ENCODE assay signal across 11 mouse cellular contexts in the genomic region with DNA sequence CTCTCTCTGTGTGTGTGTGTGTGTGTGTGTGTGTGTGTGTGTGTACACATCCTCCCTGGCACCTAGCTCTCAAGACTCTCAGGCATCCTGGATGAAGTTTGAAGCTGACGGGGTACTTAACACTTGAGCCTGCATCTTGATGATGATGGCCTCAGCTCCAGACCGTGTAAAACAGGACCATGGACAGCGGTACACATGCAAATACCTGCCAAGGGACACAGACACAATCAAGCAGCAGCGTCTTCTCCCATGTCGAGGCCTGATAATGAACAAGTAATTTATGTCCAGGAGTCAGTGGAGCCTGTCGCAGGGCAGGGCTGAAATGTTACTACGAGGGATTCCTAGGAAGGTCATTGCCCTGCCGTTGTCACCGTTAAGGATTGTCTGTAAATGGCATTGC.
DNase-seq lines count a peak whose midpoint lies in the region; ATAC-seq and TF ChIP-seq lines count a peak whose summit lies in the region.
"Had no signal": no experiment of that assay in that cellular context is flagged by ENCODE, and none has a peak within 500 bp of the region (broad histone marks: within the 10 kb centered on the region; RNA-seq: fewer than 3 reads in every experiment).

No protein-coding gene starts in this region.

- H3K36me3 ChIP-seq in hindbrain, postnatal 0 days (ENCODE audit: insufficient read depth, low read length) = no peaks in the 10 kb centered on the region

- peak; percentile 14 to 32 for DNase-seq in heart, postnatal 10 days
- DNase-seq in heart, postnatal 36 days = no peak
- peak; percentile 12 for DNase-seq in thymus, postnatal 4 days
- DNase-seq in thymus, postnatal 14 days = no peak
- DNase-seq in forelimb bud, embryonic 11.5 days (ENCODE audit: low read depth, low spot score) = peak; percentile 70
- DNase-seq in layer of hippocampus, postnatal 10 days (ENCODE audit: low spot score in 2 of 2) = no peak
- no peak for DNase-seq in right cerebral cortex, adult 18-20 months
- no peak for DNase-seq in hindbrain, postnatal 0 days (ENCODE audit: low spot score)
- DNase-seq: gastrocnemius, adult 2 months; lung, adult 2 months; thymus, adult 18-20 months had no signal

- H3K9ac ChIP-seq in hindbrain, postnatal 0 days (replicated peaks; ENCODE audit: low read length) = no peak overlapping the region

- no peak overlapping the region for H3K4me3 ChIP-seq in hindbrain, postnatal 0 days (ENCODE audit: low read length)
- H3K4me3 ChIP-seq: gastrocnemius, adult 2 months had no signal

- H3K27ac ChIP-seq in hindbrain, postnatal 0 days = no peak overlapping the region
- H3K27ac ChIP-seq: gastrocnemius, adult 2 months had no signal

- H3K4me2 ChIP-seq in hindbrain, postnatal 0 days (ENCODE audit: low read depth, low read length) = no peak overlapping the region

- H3K27me3 ChIP-seq in hindbrain, postnatal 0 days (ENCODE audit: insufficient read depth, low read length) = no peaks in the 10 kb centered on the region

- H3K9me3 ChIP-seq in hindbrain, postnatal 0 days (ENCODE audit: low read length) = no peaks in the 10 kb centered on the region

- H3K4me1 ChIP-seq in hindbrain, postnatal 0 days (ENCODE audit: insufficient read depth, low read length) = no peaks in the 10 kb centered on the region

- ATAC-seq in hindbrain, postnatal 0 days = no peak

- WGBS in hindbrain, postnatal 0 days = 44% methylated on average over 9 of the region's 9 CpGs

- TF ChIP-seq CTCF in hindbrain, postnatal 0 days (IDR thresholded peaks at IDR 0.05; ENCODE audit: low read depth) = no peak

- intact Hi-C loops in heart, postnatal 10 days (cut with DNase I) = no loop called here
- intact Hi-C loops in heart, postnatal 36 days (cut with DNase I) = no loop called here

Comparison
In these comparisons a context has a peak if more than half of its experiments do, and no peak if none do; other contexts are left out.
1. DNase-seq: peak in heart, postnatal 10 days (2 of 2), thymus, postnatal 4 days (single experiment) and forelimb bud, embryonic 11.5 days (single experiment); none in heart, postnatal 36 days (0 of 2), thymus, postnatal 14 days (single experiment), layer of hippocampus, postnatal 10 days (0 of 2), right cerebral cortex, adult 18-20 months (single experiment) and hindbrain, postnatal 0 days (single experiment).